Mouse (Mus musculus) mature B cell (primary cell): ENCODE measurements around the gene Sdk1.

Experiments
- in situ Hi-C: fragments of 300-500 bp; cut with MboI; formaldehyde crosslinking; loops from 2 replicates; pipeline ENCODE4 v1.14.3; 2019

The Sdk1 gene

DNA sequence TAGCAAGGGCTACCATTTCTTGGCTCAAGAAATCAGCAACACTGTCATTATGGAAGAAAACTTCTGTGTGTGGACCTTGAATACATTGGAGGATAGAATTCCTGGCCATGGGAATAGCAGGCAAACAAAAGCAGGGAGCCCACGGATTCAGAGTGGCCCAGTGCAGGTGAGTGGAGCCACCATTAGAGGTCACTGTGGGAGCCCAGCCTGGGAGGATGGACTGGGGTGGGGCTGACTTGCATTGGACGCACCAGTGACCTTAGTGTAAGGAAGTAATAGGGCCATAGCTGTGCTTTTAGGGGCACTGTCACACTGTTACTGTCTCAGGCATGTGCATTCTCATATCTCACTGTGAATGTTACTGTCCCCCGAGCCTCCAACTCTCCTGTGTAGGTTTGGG lies 1001.3 kb downstream of the Sdk1 start:
- in situ Hi-C loops = no loop called here

- in situ Hi-C loops = no loop called here
Observed at GRCm38 (mm10) chr5:142243069-142243468, 1001.8 kb downstream of the Sdk1 start.

- in situ Hi-C loops = no loop called here
Observed at GRCm38 (mm10) chr5:142256231-142256630, 1014.9 kb downstream of the Sdk1 start.

DNA sequence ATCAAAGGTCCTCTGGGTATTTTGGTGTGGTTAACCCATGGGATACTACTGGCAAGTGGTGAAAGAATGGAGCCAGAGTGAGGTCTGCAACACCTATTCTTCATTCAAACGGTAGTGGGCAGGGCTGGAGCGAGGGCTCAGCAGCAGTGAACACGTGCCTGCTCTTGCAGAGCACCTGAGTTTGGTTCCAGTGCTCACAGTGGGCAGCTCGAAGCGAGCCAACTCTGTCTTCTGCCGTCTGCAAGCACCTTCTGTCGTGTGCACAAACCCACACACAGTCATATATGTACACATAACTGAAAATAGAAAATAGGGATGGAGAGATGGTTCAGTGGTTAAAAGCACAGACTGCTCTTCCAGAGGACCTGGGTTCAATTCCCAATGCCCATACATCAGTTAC lies 1017.4 kb downstream of the Sdk1 start:
- in situ Hi-C loops = no loop called here

GRCm38 (mm10) chr5:142262060-142262459 lies 1020.8 kb downstream of the Sdk1 start:
- in situ Hi-C loops = no loop called here
